Mouse (Mus musculus) small intestine, adult 2 months (tissue): Measurements from ENCODE around the gene Steap4. TPM values are rescaled to one million over a fixed set of nuclear protein-coding genes. Genes with fewer than 3 reads are reported as not detected.

ENCODE experiments used
- H3K27ac ChIP-seq: fragments of 200-500 bp; 2 replicates; pipeline ENCODE4 v1.5.1; 2012; ENCODE audit warnings: low read depth, low read length, control low read depth, inconsistent platforms; ENCODE audit not compliant: insufficient read depth
- H3K27me3 ChIP-seq: fragments of 200-500 bp; 2 replicates; pipeline ENCODE4 v1.6.1; 2012; ENCODE audit warnings: mild to moderate bottlenecking, moderate library complexity, low read length, inconsistent platforms; ENCODE audit not compliant: control insufficient read depth, insufficient read depth
- H3K36me3 ChIP-seq: fragments of 200-500 bp; 2 replicates; pipeline ENCODE4 v1.6.1; 2012; ENCODE audit warnings: mild to moderate bottlenecking, low read length, control low read depth, inconsistent platforms; ENCODE audit not compliant: control insufficient read depth, insufficient read depth
- H3K4me1 ChIP-seq: fragments of 200-500 bp; 2 replicates; pipeline ENCODE4 v1.6.1; 2012; ENCODE audit warnings: low read length, inconsistent platforms, mixed read lengths; ENCODE audit not compliant: control insufficient read depth, insufficient read depth, insufficient read length
- H3K4me3 ChIP-seq: fragments of 200-500 bp; 2 replicates; pipeline ENCODE4 v1.5.1; 2012; ENCODE audit warnings: low read depth, mild to moderate bottlenecking, control low read depth, inconsistent platforms, low read length, moderate library complexity
- CTCF ChIP-seq: fragments of 200-500 bp; IDR thresholded peaks from 2 replicates; pipeline ENCODE4 v1.5.1; 2012; ENCODE audit warnings: low read depth, mild to moderate bottlenecking, control low read depth, inconsistent platforms, low read length, moderate library complexity, mixed read lengths; ENCODE audit not compliant: insufficient replicate concordance, insufficient read length; ENCODE audit errors: extremely low read depth
- POLR2A ChIP-seq: fragments of 200-500 bp; IDR thresholded peaks from 2 replicates; pipeline ENCODE4 v1.6.1; 2012; ENCODE audit warnings: low read depth, mild to moderate bottlenecking, control low read depth, inconsistent platforms, low read length, moderate library complexity
- WGBS: fragments of 180-500 bp; shearing (Covaris S2); methylation state at CpG from one replicate; pipeline ENCODE4 v1.1.7; 2018; 5-methylcytosine and 5-hydroxymethylcytosine counted together
- polyA plus RNA-seq: library from polyadenylated mRNA; depleted of rRNA; stranded (reverse); fragments of >200 nt; gene quantifications from 2 replicates; pipeline ENCODE4 v1.2.3, GENCODE M21; 2012; rRNA removed

Gene Steap4
- 0.19 and 0.85 TPM in 2 replicates for polyA plus RNA-seq

GRCm38 (mm10) chr5:7960176-7960575, at the start of gene Steap4:
Gene Steap4, plus strand, starts transcription at chr5:7960457.
- H3K27me3 ChIP-seq: no peaks in the 10 kb centered on the region
- H3K4me3 ChIP-seq: peak within 1 kb of the TSS; percentile 30
- no peak for TF ChIP-seq POLR2A
- no peak for TF ChIP-seq CTCF
- WGBS: 11% methylated on average over 20 of the region's 20 CpGs
- no peak within 1 kb of the TSS for H3K27ac ChIP-seq
- H3K4me1 ChIP-seq: peaks cover 3% of the 10 kb centered on the region; the same call in 1 of the 2 replicates
- no peaks in the 10 kb centered on the region for H3K36me3 ChIP-seq

- no peaks in the 10 kb centered on the region for H3K27me3 ChIP-seq
- no peaks in the 10 kb centered on the region for H3K4me1 ChIP-seq
- no peak for TF ChIP-seq POLR2A
- no peak for TF ChIP-seq CTCF
- no peak overlapping the region for H3K27ac ChIP-seq
- H3K36me3 ChIP-seq: no peaks in the 10 kb centered on the region
- WGBS: 74% methylated on average over 3 of the region's 3 CpGs
- H3K4me3 ChIP-seq: no peak overlapping the region
Measured at GRCm38 (mm10) chr5:7911975-7912374, 48.3 kb upstream of the Steap4 start.

GRCm38 (mm10) chr5:7917501-7918295, 42.6 kb upstream of the Steap4 start:
- WGBS: 78% methylated on average over 11 of the region's 11 CpGs
- H3K4me1 ChIP-seq: no peaks in the 10 kb centered on the region
- no peaks in the 10 kb centered on the region for H3K36me3 ChIP-seq
- H3K27me3 ChIP-seq: no peaks in the 10 kb centered on the region
- TF ChIP-seq POLR2A (no peak), CTCF (no peak)
- H3K4me3 ChIP-seq: no peak overlapping the region
- no peak overlapping the region for H3K27ac ChIP-seq

GRCm38 (mm10) chr5:7918296-7918579, 42.0 kb upstream of the Steap4 start:
- Histone ChIP-seq H3K4me3 (no peak overlapping the region), H3K36me3 (no peaks in the 10 kb centered on the region), H3K27ac (no peak overlapping the region), H3K4me1 (no peaks in the 10 kb centered on the region), H3K27me3 (no peaks in the 10 kb centered on the region)
- 84% methylated on average over 5 of the region's 5 CpGs for whole genome bisulfite sequencing
- no peak for TF ChIP-seq CTCF
- no peak for TF ChIP-seq POLR2A

GRCm38 (mm10) chr5:7919681-7920080, 40.6 kb upstream of the Steap4 start:
- H3K27me3 ChIP-seq: no peaks in the 10 kb centered on the region
- H3K36me3 ChIP-seq: no peaks in the 10 kb centered on the region
- H3K27ac ChIP-seq: no peak overlapping the region
- no peak overlapping the region for H3K4me3 ChIP-seq
- TF ChIP-seq CTCF: no peak
- TF ChIP-seq POLR2A: no peak
- 83% methylated on average over 2 of the region's 2 CpGs for WGBS
- H3K4me1 ChIP-seq: no peaks in the 10 kb centered on the region

- H3K27ac ChIP-seq: no peak overlapping the region
- H3K27me3 ChIP-seq: no peaks in the 10 kb centered on the region
- H3K36me3 ChIP-seq: no peaks in the 10 kb centered on the region
- no peaks in the 10 kb centered on the region for H3K4me1 ChIP-seq
- WGBS: 68% methylated on average over 1 of the region's 1 CpGs
- no peak for TF ChIP-seq CTCF
- no peak for TF ChIP-seq POLR2A
- H3K4me3 ChIP-seq: no peak overlapping the region
Measured at GRCm38 (mm10) chr5:7922751-7923150, 37.5 kb upstream of the Steap4 start.

GRCm38 (mm10) chr5:7923666-7924065, 36.6 kb upstream of the Steap4 start:
- H3K36me3 ChIP-seq: no peaks in the 10 kb centered on the region
- no peak overlapping the region for H3K27ac ChIP-seq
- TF ChIP-seq CTCF (no peak), POLR2A (no peak)
- no peak overlapping the region for H3K4me3 ChIP-seq
- H3K27me3 ChIP-seq: no peaks in the 10 kb centered on the region
- H3K4me1 ChIP-seq: no peaks in the 10 kb centered on the region
- 80% methylated on average over 3 of the region's 3 CpGs for WGBS
